Mouse (Mus musculus) spleen, adult 12 weeks (tissue): ENCODE results near the gene Gm960.

Experiments
- DNase-seq: peaks from one replicate; pipeline ENCODE4 v3.0.0; 2022; ENCODE audit warnings: low spot score

Gm960 gene

GRCm38 (mm10) chr19:4711601-4712155 lies 13.2 kb upstream of the Gm960 start:
- no peak for DNase-seq

GRCm38 (mm10) chr19:4711098-4711600 lies 12.7 kb upstream of the Gm960 start, which contains the start of gene Sptbn2:
Sptbn2 (plus strand) TSS chr19:4711167.
- no peak for DNase-seq

DNA sequence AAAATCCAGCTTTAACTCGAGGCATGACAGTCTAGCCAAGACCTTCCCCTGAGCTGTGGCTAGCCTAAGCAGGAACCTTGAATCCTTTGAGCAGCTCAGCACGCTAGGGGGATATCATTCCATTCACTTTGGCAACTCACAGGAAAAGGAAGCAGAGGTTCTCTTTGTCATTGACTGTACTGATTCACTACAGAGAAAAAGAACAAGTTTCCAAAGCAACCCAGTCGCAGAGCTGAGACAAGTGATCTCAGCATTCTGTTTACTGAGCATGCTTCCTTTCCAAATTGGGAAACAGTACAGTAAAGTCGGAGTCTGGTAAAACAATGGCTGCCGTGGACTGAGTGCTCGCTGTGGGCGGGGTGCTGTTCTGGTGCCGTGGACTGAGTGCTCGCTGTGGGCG lies 10.3 kb upstream of the Gm960 start:
- DNase-seq: no peak

DNA sequence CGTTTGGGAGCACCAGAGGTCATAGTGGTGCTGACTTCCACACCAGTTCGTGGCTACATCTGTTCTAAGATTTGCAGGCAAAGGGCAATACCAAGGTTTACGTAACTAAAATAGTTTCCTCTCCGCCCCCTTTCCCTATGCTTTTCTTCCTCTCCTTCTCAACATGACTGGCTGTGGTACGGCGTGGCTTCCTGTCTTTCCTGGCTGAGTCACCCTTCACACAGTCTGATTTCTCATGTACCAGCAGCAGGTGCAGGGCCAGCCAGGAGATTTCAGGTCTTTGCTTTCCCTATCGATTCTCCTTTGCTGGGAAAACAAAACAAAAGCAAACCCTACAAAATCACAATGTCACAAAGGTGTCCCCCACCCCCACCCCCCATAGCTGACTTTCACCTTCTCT lies 2.8 kb upstream of the Gm960 start:
- DNase-seq: no peak

DNA sequence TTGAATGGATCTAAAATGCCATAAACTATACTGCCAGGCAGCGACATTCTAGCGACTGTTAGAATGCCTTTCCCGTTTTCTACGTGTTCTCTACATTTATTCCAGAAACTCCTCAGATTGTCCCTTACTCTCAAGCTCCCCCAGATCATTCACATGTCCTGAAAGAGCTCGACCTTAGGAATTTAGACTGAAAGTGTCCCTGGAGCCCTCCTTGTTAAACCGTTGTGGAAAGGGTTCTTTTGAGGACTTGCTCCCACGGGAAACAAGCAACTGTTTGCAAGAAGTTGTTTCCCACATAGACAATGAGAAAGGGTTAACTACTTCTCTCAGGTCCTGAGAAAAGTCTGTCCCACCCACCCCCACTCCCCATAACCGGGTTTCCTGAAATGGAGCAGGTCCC lies 2.2 kb upstream of the Gm960 start:
- DNase-seq: no peak

- DNase-seq: no peak
Observed at GRCm38 (mm10) chr19:4699821-4700220, 1.4 kb upstream of the Gm960 start.

DNA sequence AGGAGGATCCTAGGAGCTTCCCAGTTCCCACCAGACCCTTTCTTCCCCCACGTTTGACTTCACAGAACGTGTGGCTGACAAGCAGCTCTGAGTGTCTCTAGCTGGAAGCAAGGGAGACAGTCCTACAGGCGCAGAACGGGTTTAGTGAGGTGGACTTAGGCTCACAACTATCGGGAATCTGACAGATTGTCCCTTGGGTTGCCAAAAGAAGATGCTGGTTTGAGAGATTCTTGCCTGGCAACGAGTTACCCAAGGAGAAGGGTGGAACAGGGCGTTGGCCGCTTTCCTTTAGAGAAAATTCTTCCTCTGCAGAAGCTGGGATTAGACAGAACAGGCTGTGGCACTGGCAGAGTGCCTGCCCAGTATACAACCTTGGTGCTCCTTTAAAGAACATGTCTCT lies 388 bp upstream of the Gm960 start:
- no peak for DNase-seq

DNA sequence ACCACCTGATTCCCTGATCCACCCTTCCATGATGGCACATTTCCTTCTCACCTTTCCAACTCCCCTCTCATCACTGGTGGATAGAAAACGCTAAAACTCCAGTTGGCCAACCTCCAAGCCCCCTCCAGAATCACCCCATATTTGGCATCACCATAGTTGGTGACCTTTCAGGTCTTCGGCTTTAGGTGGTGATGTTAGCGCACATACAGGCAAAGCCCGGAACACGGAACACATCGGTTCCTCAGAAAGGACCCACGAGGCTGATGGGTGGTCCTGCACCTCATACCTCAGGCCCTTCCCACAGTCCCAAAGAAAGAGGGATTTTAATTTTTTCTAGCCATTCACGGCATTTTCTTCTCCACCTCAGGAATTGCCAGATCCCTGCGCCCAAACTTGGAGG lies 747 bp downstream of the Gm960 start:
- no peak for DNase-seq

DNA sequence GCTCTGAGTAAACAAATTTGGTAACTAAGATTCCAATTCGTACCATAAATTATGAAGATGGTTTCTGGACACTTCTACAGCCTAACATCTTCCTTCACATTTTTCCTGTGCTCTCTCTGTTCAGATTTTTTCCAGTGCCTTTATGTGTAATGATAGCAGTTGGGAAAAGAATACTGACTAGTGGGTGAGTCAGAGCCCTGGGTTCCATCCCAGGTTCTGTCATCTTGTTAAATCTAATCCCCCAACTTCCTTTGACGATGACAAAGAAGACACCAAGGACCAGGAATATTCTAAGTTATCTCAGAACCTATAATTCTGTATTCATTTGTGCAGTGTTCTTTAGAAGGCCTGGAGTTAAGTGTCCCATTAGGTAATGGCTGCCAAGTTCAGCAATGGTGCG lies 1.3 kb downstream of the Gm960 start:
- DNase-seq: no peak

GRCm38 (mm10) chr19:4694346-4694745 lies 4.1 kb downstream of the Gm960 start:
- no peak for DNase-seq

- DNase-seq: no peak
Observed at GRCm38 (mm10) chr19:4672401-4672800, 26.1 kb downstream of the Gm960 start.

DNA sequence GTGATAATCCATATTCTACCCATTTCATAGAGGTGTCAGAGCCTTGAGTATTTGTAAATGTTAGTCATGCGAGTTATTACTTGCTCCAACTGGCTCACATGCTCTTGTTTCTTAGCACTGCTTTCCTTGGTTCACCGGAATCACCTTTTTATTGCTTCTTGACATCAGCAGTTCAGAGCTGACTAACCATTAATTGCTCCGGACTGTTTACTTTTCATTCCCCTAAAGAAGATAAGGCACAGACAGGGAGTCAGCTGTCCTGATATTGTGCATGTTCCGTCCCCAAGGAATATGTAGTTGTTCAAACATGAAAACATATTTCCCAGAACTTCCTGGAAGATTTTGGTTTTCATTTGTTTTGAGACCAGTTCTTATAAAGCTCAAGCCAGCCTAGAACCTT lies 27.7 kb downstream of the Gm960 start:
- DNase-seq: no peak

GRCm38 (mm10) chr19:4666815-4667214 lies 31.7 kb downstream of the Gm960 start:
- no peak for DNase-seq

- DNase-seq: no peak
Observed at GRCm38 (mm10) chr19:4658156-4658555, 40.3 kb downstream of the Gm960 start.

- DNase-seq: no peak
Observed at GRCm38 (mm10) chr19:4646917-4647492, 51.5 kb downstream of the Gm960 start.

DNA sequence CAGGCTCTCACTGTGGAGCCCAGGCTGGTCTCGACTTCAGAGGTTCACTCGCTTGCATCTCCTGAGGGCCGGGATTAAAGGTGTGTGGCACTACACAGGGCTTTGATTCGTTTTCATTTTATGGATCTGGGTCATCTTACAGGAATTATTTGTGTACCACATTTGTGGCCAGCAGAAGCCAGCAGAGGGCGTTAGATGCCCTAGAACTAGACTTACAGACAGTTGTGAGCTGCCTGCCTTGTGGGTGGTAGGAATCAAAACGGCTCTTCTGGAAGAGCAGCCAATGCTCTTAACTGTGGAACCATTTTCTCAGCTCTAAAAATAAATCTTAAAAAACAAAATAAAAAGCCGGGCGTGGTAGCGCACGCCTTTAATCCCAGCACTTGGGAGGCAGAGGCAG lies 54.2 kb downstream of the Gm960 start:
- DNase-seq: no peak

DNA sequence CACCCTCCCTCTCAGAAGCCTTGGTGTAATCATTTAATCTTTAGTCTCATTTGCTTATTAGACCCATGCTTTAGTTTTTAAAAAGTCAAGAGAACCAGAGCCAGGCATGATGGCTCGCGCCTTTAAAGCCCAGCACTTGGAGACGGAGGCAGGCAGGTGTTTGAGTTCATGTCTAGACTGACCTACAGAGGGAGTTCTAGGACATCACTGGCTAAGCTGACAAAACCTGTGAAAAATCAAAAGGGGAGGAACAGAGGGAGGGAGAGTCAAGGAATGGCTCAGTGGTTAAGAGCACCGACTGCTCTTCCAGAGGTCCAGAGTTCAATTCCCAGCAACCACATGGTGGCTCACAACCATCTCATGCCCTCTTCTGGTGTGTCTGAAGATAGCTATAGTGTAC lies 62.5 kb downstream of the Gm960 start:
- no peak for DNase-seq

DNA sequence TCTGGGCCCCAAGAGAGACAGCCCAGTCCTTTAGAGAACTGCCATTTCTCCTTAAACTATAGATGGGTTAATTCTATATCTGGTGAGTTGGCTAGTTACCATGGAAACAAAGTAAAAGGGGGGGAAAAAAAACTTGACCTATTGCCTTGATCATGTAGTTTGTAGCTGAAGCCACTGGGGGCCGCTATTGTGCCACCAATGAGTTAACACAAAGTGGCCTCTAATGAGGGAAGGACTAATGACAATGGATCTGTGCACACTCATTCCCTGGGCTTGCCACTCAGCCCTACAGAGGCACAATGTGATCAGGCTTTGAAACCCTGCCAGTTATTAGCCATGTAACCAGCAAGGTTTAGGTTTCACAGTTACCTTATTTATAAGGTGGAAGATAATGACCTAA lies 69.6 kb downstream of the Gm960 start:
- peak; percentile 35 for DNase-seq

DNA sequence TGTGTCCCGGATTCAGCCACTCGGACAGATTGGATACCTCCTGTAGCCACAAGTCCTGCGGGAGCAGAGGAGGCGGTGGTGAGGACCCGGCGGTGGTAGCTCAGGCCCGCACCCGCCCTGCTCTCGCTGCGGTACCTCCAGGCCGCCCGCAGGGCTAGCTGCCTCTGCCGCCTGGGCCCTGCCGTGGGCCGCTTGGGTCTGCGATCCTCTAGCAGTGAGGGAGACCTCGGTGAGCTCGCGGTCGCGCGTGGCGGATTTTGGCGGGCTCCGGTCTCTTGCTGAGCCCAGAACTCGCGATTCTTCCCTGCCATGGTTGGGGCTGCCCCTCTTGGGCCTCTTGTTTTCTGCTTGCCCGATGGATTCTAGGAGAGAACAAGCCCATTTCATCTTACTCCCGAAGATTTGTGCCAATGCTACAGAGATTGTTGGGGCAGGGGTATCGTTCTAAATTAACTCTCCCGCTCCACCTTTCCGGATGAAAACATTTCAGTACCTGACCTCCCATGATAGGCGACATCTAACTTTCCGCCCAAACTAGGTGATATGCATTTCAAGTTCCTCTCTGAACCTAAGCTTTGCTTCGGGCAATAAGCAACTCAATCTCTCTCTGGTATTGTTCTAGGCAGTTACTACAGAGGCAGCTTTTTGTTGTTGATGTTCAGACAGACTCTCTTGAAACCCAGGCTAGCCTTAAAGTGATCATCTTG lies 72.5 kb downstream of the Gm960 start:
- DNase-seq: no peak

DNA sequence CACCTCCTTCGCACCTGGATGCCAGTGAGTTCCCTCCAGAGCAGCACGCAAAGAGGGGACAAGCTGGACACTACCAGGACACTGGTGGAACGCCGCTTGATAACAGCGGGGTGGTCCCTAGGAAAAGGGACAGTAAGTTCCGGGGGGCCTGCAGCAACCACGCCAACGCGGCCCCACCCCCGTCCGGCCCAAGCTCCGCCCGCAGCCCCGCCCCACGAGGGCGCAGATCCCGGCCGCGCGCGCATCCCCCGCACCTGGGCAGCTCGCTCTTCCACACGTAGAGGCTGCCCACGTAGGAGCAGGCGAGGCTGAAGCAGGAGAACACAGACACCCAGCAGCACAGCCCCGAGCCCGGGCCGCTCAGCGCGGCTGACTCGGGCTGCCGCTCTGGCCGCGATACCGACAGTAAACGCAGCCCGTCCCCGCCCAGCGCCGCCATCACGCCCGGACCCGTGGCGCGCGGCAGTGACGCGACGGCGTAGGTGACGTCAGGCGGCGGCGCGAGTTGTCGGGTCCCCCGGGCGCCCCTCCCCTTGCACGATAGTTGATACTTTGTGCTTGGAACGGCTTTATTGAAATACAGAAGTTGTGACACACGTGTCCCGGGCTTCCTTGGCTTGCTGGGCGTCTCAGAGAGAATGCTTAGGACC lies 73.2 kb downstream of the Gm960 start, which contains the start of gene Rce1:
Gene Rce1, minus strand, starts transcription at position 463 of the 650 bp plus-strand sequence.
- peak; percentile 93 for DNase-seq

- no peak for DNase-seq
Observed at GRCm38 (mm10) chr19:4624406-4625178, 73.9 kb downstream of the Gm960 start.

DNA sequence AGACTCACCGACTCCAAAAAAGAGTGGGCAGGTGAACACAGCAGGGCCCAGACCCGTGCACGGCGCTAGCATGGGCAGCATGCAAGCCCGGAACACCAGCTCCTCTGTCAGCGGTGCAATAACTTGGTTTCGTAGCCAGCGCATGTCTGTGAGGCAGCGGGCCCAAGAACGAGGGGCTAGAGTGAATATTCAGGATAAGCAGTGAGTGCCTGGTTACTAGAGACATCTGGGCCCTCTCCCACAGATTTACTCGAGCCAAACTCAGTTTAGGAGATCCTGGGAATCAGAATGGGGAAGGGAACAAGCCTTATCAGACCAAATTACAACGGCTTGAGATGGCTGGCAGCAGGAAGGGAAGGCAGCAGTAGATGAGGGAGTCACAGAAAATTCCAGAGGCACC lies 74.5 kb downstream of the Gm960 start:
- DNase-seq: no peak
